29 mouse cellular contexts compared by ENCODE assay signal in the genomic region with DNA sequence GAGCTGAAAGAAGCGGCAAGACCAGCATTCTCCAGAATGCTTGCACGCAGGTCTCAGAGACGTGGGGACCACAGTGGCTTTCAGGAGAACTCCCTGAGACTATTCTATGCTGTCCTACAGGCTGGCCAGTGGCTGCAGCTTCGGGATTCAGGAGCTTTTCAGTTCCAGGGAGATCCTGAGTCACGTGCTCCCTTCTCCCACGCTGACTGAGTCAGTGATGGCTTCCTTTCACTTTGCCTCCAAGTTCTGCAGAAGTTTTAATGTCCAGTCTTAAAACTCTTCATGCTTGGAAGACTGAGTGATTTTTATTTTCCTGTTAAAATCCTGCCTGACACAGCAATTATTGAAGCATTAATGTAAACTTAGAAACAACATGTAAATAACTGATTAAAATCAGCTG.
DNase-seq lines count a peak whose midpoint lies in the region; ATAC-seq and TF ChIP-seq lines count a peak whose summit lies in the region.
"Had no signal": no experiment of that assay in that cellular context is flagged by ENCODE, and none has a peak within 500 bp of the region (broad histone marks: within the 10 kb centered on the region; RNA-seq: fewer than 3 reads in every experiment).

No protein-coding gene starts in this region.

- no peaks in the 10 kb centered on the region for H3K36me3 ChIP-seq in stomach, embryonic 15.5 days
- H3K36me3 ChIP-seq in stomach, postnatal 0 days (ENCODE audit: control insufficient read depth, insufficient read depth, low read length): no peaks in the 10 kb centered on the region
- H3K36me3 ChIP-seq in intestine, postnatal 0 days (ENCODE audit: control insufficient read depth, insufficient read depth): no peaks in the 10 kb centered on the region
- H3K36me3 ChIP-seq: embryonic facial prominence, embryonic 12.5 days; embryonic facial prominence, embryonic 15.5 days; forebrain, embryonic 12.5 days; forebrain, embryonic 15.5 days; hindbrain, embryonic 10.5 days; hindbrain, embryonic 13.5 days had no signal

- peak overlapping the region; percentile 21; the same call in 1 of the 2 replicates for H3K4me2 ChIP-seq in stomach, embryonic 15.5 days
- no peak overlapping the region for H3K4me2 ChIP-seq in stomach, postnatal 0 days (replicated peaks; ENCODE audit: low read depth)
- peak overlapping the region; percentile 45 for H3K4me2 ChIP-seq in intestine, postnatal 0 days (replicated peaks; ENCODE audit: low read depth)
- H3K4me2 ChIP-seq: embryonic facial prominence, embryonic 12.5 days; embryonic facial prominence, embryonic 15.5 days; forebrain, embryonic 12.5 days; forebrain, embryonic 15.5 days; heart, embryonic 11.5 days; hindbrain, embryonic 13.5 days had no signal

- no peaks in the 10 kb centered on the region for H3K9me3 ChIP-seq in stomach, embryonic 15.5 days
- no peaks in the 10 kb centered on the region for H3K9me3 ChIP-seq in stomach, postnatal 0 days (ENCODE audit: control insufficient read depth, low read length)
- no peaks in the 10 kb centered on the region for H3K9me3 ChIP-seq in intestine, postnatal 0 days (ENCODE audit: control insufficient read depth)
- H3K9me3 ChIP-seq: embryonic facial prominence, embryonic 12.5 days; embryonic facial prominence, embryonic 15.5 days; forebrain, embryonic 12.5 days; forebrain, embryonic 15.5 days; hindbrain, embryonic 10.5 days; hindbrain, embryonic 13.5 days had no signal

- H3K4me1 ChIP-seq in stomach, embryonic 15.5 days: no peaks in the 10 kb centered on the region
- H3K4me1 ChIP-seq in stomach, postnatal 0 days (replicated peaks; ENCODE audit: control insufficient read depth, insufficient read depth): no peaks in the 10 kb centered on the region
- H3K4me1 ChIP-seq in intestine, postnatal 0 days (replicated peaks; ENCODE audit: control insufficient read depth, insufficient read depth, low read length): no peaks in the 10 kb centered on the region
- H3K4me1 ChIP-seq: embryonic facial prominence, embryonic 12.5 days; embryonic facial prominence, embryonic 15.5 days; forebrain, embryonic 12.5 days; forebrain, embryonic 15.5 days; hindbrain, embryonic 10.5 days; hindbrain, embryonic 13.5 days had no signal

- TF ChIP-seq CTCF in stomach, postnatal 0 days (IDR thresholded peaks at IDR 0.05; ENCODE audit: low read depth): no peak
- TF ChIP-seq CTCF in intestine, postnatal 0 days (IDR thresholded peaks at IDR 0.05; ENCODE audit: low read depth): no peak

- H3K27me3 ChIP-seq in stomach, embryonic 15.5 days (replicated peaks): no peaks in the 10 kb centered on the region
- no peaks in the 10 kb centered on the region for H3K27me3 ChIP-seq in stomach, postnatal 0 days (ENCODE audit: control insufficient read depth, insufficient read depth, low read length)
- H3K27me3 ChIP-seq in intestine, postnatal 0 days (replicated peaks; ENCODE audit: control insufficient read depth, insufficient read depth, low read length): no peaks in the 10 kb centered on the region
- H3K27me3 ChIP-seq: embryonic facial prominence, embryonic 12.5 days; embryonic facial prominence, embryonic 15.5 days; forebrain, embryonic 15.5 days; hindbrain, embryonic 13.5 days; Patski had no signal

- no peak overlapping the region for H3K9ac ChIP-seq in stomach, embryonic 15.5 days
- H3K9ac ChIP-seq in stomach, postnatal 0 days (ENCODE audit: low read length): no peak overlapping the region
- no peak overlapping the region for H3K9ac ChIP-seq in intestine, postnatal 0 days (ENCODE audit: low read depth, low read length)
- H3K9ac ChIP-seq: embryonic facial prominence, embryonic 12.5 days; embryonic facial prominence, embryonic 15.5 days; forebrain, embryonic 12.5 days; forebrain, embryonic 15.5 days; hindbrain, embryonic 13.5 days had no signal

- DNase-seq in stomach, postnatal 0 days (ENCODE audit: low spot score): no peak
- peak; percentile 6 for DNase-seq in brain, adult 2 months (ENCODE audit: low read depth, low spot score)
- no peak for DNase-seq in layer of hippocampus, postnatal 36 days
- DNase-seq in lung, postnatal 25 days (ENCODE audit: low spot score): no peak
- DNase-seq in frontal cortex, adult 2 months (ENCODE audit: extremely low spot score in 1 of 2, low spot score in 1 of 2): no peak
- no peak for DNase-seq in right cerebral cortex, postnatal 36 days (ENCODE audit: low spot score in 2 of 2)
- DNase-seq: adrenal gland, postnatal 10 days; adrenal gland, postnatal 36 days; B cell, adult 2 months; cerebellum, adult 11 months; cerebellum, adult 2 months; cerebellum, adult 9-11 months; cerebellum, postnatal 25 days; gastrocnemius, postnatal 10 days; gastrocnemius, postnatal 36 days; heart, adult 2 months had no signal

- 74% methylated on average over 6 of the region's 6 CpGs for WGBS in stomach, embryonic 15.5 days
- WGBS in stomach, postnatal 0 days: 71% methylated on average over 6 of the region's 6 CpGs
- WGBS in intestine, postnatal 0 days: 67% methylated on average over 6 of the region's 6 CpGs

- ATAC-seq in stomach, embryonic 15.5 days (ENCODE audit: insufficient read depth, low FRiP score, low read depth): no peak
- ATAC-seq in stomach, postnatal 0 days (ENCODE audit: low FRiP score, low TSS enrichment): no peak
- no peak for ATAC-seq in intestine, postnatal 0 days
- ATAC-seq: CD4-positive, CD25-positive, alpha-beta regulatory T cell, adult 4 months; forebrain, embryonic 15.5 days; hindbrain, embryonic 16.5 days; Patski had no signal

- peak overlapping the region; percentile 26; the same call in 1 of the 2 replicates for H3K27ac ChIP-seq in stomach, embryonic 15.5 days
- no peak overlapping the region for H3K27ac ChIP-seq in stomach, postnatal 0 days (replicated peaks)
- H3K27ac ChIP-seq in intestine, postnatal 0 days (ENCODE audit: low read depth, low read length): no peak overlapping the region
- H3K27ac ChIP-seq: embryonic facial prominence, embryonic 12.5 days; embryonic facial prominence, embryonic 15.5 days; forebrain, embryonic 12.5 days; forebrain, embryonic 15.5 days; heart, adult 2 months; hindbrain, embryonic 10.5 days; hindbrain, embryonic 13.5 days had no signal

- no peak for TF ChIP-seq EP300 in stomach, postnatal 0 days (optimal IDR thresholded peaks at IDR 0.05)

- H3K4me3 ChIP-seq in stomach, embryonic 15.5 days (replicated peaks): no peak overlapping the region
- no peak overlapping the region for H3K4me3 ChIP-seq in stomach, postnatal 0 days (ENCODE audit: low read depth, low read length)
- H3K4me3 ChIP-seq in intestine, postnatal 0 days (ENCODE audit: low read depth, low read length): no peak overlapping the region
- H3K4me3 ChIP-seq: embryonic facial prominence, embryonic 12.5 days; embryonic facial prominence, embryonic 15.5 days; erythroblast, embryonic 14.5 days; forebrain, embryonic 12.5 days; forebrain, embryonic 15.5 days; heart, adult 2 months; hindbrain, embryonic 10.5 days; hindbrain, embryonic 13.5 days had no signal
